Mouse (Mus musculus): Measurements from ENCODE around the gene Mitf. TPM values are rescaled to one million over a fixed set of nuclear protein-coding genes. Genes with fewer than 3 reads are reported as not detected.

Gene Mitf
- under 1 TPM; 0.28 to 0.79 TPM for polyA plus RNA-seq (2017; shearing (Covaris generic))

DNA sequence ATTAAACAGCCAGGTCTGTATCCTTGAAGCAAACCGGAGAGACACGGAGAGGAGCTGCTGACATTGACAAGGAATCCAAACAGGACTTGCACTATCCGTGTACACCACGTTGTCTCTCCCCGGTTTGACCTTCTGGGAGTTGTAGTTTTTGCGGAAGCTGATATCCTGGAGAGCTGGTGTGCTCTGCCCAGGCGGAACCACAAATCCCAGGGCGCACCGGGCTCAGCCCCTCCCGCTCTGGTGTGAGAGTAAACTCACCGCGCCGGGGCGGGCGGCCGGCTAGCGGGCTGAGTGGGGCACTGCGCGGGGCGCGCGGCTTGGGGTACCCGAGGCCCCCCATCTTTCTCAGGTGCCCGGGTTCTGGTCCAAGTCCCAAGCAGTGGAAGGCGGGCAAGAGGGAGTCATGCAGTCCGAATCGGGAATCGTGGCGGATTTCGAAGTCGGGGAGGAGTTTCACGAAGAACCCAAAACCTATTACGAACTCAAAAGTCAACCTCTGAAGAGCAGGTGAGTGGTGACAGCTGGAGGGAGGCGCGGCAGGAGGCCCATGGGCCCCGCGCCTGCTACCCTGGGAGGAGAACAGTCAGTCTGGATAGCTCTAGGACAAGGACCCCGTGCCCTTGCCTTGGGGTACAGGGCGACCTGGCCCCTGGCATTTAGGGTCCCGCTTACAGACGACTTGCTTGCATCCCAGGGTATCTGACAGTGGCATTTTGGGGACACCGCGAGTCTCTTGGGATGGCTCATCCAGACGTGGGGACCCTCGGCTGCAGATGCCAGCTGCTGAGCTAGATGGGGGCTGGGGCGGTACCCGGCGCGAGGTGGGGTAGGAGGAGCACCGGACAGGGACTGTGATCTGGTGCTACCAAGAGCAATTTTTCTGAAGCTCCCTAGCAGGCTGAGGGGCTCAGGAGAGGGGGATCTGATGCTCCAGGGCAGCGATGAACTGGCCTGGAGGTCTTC is at the start of gene Mitf:
TSS of gene Mitf (plus strand) at position 272 of the 963 bp plus-strand sequence.
- peak; percentile 99 for ATAC-seq

DNA sequence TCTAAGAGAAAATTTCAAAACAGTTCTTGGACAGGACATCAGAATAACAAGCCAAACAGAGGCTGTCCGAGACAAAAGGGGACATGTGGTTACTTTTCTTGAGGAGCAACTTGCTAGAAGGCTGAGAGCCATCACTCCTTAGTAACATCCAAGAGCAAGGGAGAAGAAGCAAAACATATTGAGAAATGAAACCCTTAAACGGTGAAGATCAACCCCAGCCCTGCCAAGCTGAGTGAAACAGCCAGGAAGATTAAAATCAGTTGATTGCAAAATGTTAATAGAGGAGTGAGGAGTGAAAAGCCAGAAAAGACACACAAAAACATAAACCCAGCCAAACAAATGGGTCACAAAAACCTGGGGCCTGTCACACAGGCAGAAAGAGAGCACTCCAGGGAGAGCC is 49.5 kb upstream of the Mitf start:
- ATAC-seq = no peak

DNA sequence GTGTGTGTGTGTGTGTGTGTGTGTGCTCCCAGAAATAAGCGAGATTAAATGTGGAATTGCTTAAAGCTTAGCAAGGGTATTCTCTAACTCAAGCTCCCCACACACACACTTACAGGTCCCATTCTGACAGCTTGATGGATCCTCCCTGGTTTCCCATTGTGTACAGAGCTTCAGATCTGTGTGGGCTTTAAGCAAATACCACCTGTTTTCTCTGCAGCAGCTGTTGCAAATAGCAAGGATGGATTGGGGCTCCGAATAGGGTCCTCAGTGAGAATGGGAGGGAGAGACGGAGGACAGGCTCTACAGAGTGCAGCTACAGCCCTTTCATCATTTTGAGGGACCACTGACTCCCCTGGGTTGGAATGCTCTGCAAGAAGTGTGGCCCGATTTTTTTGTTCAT is 48.0 kb upstream of the Mitf start:
- ATAC-seq = no peak

DNA sequence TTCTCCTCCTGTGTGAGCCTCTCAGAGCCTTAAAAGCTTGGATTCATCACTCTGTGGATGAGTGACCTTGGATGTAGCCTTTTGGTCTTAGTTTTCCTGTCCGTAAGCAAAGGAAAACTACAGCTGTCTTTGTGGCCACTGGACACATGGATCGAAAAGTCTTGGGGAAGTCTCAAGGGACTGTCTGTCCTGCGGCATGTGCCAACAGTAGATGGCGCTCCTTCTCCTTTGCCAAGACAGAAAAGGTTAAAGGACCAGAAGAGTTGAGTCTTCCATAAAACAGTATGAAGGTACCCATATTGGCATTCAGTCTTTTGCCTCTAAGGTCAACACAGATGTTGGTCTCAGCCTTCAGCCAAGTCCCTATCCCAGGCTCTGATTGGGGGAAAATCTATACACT is 47.6 kb upstream of the Mitf start:
- ATAC-seq = no peak

DNA sequence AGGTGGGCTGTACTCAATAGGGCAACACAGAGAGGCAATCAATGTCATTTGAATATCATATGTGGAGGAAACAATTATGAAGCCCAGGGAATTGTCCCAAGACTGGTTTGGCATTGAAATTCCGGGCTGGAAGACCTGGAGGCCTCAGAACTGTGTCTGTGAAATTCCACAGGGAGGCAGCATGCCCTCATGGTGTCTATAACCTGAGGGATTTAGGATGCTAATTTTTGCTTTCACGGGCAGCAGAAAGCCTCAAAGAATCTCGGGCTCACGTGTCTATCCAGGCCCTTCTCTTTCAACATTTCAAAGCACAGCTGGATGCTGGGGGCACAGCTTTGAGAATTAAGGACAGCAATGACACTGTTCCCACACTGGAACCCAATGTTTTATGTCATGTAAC is 45.5 kb upstream of the Mitf start:
- ATAC-seq = no peak

DNA sequence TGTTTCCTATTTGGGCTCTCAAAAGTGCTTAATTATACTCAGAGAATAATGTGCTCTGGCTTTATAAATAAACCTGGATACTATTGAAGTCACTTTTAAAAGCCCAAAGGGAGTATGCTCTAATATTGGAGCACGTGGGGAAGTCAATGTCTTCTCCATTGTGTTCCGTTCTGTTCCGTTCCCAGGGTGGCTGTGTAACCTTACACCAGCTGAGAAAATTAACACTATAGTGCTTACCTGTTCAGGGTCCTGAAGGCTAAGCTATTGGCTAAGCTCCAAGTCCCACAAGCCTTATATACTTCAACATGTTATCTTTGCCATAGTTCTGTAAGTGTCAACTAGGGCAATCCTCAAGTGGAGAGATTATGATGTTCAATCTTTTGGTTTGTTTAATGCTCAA is 42.9 kb upstream of the Mitf start:
- ATAC-seq = no peak

DNA sequence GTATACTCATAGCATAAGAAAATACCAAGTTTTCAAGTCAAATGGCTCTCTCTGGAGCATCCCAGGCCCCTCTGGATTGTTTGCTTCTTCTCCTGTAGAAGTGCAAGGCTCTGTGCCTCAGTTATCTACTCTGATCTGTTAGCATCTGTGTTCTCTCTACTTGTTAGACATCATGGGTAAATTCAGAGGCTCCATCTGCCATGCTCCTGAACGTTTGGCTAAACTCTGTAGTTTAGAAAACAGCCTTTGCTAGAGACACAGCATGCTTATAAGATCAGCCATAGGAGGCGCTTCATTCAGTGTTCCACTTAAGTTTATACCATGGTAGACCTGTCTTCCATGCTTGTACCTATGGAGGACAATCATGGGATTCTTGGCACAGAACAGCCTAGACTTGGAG is 39.0 kb upstream of the Mitf start:
- ATAC-seq = no peak

DNA sequence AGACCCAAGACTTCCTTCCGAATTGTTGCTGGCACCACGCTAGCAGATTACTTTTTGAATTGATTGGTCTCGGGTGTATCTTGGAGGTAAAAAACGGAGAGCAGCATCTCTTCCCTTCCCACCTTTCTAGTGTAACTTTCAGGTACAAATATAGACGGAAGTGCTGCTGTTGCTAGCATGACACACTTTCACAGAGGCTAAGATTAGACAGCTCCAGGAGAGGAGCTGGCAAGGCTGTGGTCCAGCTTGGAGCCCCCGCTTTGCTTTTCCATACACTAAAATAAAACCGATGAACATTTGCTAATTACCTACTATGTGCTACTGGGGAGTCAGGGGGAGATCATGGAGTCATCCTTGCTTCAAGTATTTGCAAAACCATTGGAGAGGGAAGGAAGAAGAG is 37.3 kb upstream of the Mitf start:
- no peak for ATAC-seq

DNA sequence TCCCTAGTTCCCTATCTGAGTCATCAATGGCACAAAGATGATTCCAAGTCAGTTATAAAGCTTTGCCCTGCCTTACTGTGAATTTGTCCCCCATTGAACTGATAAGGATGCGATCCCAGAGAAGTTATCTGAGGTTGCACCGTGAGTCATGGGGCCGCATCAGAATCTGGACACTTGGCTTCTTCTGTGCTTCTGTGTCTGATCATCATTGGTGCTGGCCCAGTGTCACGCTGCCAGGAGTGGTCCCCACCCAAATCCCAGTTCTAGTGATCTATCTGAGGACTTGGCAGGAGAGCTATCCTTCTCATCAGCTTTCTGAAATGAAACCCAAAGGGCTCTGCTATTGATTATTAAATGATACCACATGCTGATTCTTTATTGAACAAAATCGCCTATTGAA is 25.5 kb upstream of the Mitf start:
- ATAC-seq = no peak

DNA sequence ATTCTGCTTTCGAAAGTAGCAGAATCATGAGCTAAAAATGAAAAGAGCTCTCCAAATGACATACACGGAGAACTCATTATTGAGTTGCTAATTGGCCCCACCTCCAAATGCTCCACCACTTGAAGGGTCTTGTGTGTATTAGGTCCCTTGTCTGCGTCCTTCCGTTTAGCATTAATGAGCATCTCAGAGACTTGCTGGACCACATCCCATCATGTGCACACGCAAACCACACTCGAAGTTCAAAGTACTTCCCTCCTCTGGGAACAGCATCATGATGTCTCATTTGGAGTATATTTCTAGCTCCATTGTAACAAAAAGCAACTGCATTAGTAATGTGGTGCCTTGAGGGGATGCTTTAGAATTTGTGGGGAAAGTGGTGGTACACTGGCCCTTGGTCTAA is 24.6 kb upstream of the Mitf start:
- no peak for ATAC-seq

DNA sequence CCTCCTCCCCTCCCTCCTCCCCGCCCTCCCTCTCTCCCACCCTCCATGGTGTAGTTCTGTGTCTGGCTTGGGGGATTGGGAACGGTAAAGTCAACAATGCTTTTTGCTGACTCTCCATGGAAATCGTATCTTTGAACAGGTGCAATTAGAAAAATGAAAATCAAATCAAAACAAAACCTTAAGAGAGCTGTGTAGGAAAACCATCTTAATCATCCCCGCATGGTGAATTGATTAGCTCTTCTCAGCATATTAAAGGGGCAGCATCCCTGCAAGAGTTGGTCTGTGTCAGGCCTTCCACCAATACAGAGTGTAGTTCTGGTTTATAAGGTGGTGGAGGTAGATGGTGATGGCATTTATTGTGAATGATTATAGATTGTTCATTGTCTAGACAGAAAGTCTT is 20.0 kb upstream of the Mitf start:
- no peak for ATAC-seq

DNA sequence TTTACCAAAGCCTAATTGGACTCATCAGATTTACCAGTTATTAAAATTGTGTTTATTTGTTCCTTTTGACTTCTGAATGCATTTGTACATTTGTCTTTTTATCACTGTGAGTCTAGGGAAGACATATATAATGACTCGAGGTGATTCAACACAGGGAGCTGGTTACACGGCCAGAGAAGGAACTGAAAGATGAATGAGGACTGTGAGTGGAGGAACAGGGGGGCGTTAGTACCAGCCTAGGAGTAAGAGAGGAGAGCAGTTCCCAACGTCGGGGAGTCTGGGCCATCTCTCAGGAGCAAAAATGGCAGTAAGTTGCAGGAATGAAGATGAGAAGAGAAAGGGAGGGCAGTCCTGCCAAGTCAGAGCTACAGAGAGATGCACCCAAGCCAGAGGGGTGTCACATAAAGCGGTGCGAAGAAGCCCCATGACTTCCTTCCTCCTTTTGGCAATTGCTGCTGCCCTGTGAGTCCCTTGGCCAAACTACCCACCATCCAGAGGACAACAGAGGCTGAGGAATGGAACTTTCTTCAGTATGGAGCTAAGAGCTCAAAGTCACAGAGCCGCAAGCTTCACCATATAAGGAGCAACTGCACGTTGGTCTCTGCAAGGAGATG is 18.4 kb upstream of the Mitf start:
- no peak for ATAC-seq

DNA sequence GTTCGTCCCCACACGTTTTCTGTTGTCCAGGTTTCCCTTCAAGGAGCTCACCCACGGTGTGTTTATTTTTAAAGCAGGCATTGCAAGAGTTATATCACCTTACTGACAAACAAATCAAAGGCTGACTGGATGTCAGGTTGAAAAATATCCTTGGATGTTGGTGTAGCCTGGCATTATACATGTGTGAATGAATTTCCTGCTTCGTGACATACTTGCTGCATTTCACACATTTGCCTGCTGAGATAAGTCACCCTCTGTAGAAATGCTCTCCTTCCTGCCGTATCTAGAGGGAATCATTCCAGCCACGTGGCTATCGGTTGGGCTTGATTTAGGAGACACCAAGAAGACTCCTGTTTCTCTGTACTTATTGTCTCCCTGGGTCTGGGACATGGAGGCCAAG is 17.2 kb upstream of the Mitf start:
- no peak for ATAC-seq

DNA sequence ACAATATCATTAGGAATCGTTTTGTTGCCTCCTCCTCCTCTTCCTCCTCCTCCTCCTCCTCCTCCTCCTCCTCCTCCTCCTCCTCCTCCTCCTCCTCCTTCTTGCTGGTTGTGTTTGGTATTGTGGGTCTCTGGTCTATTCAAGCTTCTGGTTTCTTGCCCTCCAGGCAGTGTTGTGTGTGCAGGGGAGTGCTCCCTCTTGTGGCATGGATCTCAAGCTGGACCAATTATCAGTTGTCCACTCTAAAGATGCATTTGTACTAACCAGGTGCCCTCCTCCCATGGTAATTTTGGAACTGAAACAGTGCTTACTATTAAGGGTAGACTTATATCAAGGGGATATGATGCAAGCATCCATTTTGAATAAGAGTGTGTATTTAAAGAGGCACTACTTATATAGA is 14.7 kb upstream of the Mitf start:
- ATAC-seq = no peak

DNA sequence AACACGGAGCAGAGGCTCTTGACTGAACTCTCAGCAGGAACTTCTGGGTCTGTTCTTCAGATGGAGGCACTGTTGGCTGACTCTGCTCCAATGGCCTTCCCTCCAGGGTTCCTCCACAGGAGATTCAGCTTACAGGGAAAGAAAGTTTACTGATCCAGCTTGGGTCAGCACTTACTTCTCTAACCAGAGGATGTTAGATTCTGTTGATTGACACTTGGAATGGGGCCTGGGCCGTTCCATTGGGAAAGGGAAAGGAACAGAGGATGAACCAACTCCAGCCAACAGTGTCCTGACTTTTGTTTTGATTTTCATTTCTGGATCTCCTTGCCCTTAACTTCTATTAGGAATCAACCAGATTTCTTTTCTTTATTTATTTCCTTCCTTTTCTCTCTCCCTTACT is 11.7 kb upstream of the Mitf start:
- no peak for ATAC-seq

DNA sequence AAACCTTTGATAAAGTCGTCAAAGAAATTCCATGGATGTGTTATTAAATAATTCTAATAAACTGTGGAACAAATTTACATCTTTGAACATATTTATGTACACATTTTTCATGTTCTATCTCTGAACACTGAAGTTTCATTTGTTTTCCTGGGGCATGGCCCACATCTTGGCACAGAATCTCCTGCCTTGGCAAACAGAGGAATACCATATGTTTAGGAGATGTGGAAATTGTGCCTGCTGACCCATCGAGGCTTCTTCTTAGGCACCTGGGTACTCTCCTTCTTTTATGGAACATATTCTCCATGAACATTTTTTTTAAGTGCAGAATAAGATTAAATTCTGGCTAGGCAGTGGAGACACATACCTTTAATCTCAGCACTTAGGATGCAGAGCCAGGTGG is 6.2 kb upstream of the Mitf start:
- ATAC-seq = no peak

DNA sequence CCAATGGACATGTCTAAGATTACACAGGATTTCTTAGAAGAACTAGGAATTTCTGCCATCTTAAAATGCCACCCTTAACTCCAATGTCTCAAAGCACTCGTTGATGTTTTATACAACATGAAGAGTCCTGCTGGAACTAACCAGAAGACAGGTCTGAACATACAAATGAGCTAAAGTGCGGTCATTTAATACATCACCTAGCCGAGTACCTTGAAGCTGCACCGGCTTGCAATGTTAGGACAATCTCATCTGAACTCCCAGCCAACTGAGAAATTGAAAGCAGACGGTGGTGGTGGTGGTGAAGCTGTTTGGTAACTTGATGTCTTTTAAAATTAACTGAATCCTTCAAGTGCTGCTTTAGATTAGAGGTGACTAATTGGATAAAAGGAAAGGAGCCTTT is 801 bp upstream of the Mitf start:
- no peak for ATAC-seq

DNA sequence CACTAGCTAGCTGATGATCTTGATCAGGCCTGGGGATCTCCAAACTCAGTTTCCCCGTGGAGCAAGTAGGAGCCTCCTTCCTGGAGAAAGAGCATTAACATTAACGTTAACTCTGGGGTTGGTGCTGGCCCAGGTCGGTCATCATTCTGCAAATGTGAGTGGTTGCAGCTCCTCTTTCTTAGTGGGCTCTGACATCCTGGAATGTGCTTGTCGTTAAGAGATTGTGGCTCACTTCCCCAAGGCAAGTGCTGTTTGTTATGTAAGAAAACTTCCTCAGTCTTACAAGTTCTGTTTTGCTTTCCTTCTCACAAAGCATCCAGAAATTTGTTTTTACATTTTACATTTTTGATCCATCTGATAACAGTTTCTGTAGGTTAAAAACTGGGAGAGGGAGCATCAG is 7.3 kb downstream of the Mitf start:
- ATAC-seq = no peak

DNA sequence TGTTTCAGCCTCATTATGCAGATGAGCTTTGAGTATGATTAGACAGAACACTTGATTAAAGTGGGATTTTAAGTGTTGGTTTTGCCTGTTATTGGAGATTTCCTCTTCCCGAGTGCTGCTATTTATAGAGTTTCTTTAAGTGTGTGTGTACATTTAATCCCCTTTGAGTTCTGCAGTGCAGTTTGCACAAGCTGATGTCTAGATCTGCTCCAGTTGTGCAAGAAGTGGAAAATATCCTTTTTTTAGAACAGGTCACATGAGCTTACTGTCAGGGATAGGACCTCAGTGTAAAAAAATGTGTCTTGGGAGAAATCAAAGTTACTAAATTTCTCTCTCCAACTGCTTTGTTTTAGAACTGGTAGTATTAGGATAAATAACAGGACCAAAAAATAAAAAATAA is 8.9 kb downstream of the Mitf start:
- no peak for ATAC-seq

DNA sequence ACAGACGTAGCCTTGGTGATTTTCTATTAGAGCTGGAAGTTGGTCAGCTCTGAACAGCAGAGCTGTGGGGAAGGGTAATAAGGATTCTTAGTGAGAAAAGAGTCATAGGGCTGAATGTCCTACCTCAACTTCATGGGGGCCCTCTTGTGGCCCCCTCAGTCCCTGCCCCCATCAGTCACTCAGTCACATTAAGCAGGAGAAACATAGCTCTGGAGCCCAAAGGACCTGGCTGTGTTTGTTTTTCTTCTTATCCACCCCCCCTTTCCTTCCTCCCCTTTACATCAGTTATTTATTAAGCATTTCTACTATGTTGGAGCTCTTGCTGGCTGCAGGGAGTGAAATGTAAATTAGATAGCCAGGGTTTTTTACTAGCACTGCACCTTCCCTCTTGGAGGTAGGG is 10.0 kb downstream of the Mitf start:
- no peak for ATAC-seq

DNA sequence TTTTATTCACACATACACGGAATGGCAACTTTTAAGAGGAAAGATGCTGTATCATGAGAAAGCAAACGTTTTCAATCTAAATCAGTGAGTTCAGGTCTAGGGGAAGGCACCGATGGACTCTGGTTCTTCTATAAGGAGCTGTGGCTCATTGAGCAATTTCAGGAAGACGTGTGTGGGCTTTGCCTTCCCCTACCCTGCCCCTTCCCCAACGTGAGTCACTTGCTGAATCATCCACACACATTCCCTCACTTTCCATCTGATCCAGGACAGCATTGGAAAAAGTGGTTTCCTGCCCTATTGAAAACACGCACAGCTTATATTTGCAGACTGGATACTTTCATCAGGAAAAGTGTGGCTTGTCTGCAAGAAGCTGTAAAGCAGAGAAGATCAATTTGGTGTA is 11.3 kb downstream of the Mitf start:
- ATAC-seq = no peak

DNA sequence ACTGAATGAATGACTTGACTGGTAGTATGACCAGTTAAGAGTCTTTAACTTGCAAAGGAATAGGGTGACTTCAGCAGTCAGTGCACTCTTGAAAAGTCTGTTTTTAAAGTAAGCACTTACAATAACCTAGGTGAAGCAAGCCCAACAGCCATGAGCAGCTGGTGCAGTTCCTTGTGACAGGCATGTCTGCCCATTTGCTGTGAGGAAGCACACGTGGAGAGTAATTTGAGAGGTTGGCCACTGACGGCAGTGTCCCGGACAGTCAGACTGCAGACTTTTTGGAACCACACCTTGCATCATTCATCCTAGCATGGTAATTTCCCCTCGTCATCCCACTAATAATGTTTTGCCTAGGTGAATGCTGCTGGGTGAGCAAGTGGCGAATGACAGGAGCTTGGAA is 12.1 kb downstream of the Mitf start:
- no peak for ATAC-seq

DNA sequence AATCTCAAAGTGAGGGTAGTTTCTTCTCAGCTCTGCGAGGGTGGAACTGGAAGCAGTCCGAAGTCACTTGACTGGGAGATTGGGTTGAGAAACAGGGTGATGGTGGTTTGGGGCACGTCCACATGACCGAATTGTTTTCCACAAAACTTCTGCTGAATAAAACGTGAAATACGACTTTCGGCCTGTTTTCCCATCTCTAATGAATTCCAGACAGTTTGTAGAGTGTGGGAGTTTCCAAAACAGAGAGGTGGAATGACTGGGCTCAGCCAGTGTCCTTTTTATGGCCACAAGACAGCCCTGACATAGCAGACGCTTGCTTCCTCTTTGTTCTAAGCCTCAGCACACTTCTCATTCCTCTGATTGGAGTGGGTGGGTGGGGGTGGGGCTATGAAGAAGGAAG is 13.7 kb downstream of the Mitf start:
- ATAC-seq = no peak

DNA sequence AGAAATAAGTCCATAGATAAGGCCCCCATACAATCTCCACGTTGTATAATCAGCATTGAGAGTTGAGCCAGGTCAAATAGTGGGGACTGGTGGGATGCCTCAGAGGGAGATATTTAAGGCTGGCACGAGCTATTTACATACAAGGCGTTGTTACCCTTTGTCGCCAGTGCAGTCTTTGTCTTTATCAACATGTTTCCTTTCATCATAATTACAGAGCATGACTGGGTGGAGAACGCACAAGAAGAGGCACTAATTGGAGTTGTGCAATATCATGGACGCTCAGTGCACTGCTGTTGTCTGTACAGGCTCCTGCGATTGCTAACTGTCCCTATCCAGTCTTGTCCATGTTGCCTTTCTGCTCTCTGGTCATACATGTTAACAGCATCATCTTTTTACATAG is 15.0 kb downstream of the Mitf start:
- no peak for ATAC-seq

Data from CD4-positive, CD25-positive, alpha-beta regulatory T cell, adult 4 months (primary cell).